Mouse (Mus musculus) forebrain, embryonic 11.5 days (tissue): Measurements from ENCODE around the gene Guca1a. TPM values are rescaled to one million over a fixed set of nuclear protein-coding genes. Genes with fewer than 3 reads are reported as not detected.

Experiments
- ATAC-seq: fragments of 200-750 bp; cut with Nextera tagmentation; replicated peaks from 2 replicates; pipeline ENCODE4 v1.8.0; 2017; ENCODE audit warnings: moderate TSS enrichment; ENCODE audit not compliant: low FRiP score
- DNase-seq: peaks from one replicate; pipeline ENCODE4 v3.0.0-alpha.2; 2017; ENCODE audit warnings: low spot score
- H3K27ac ChIP-seq: fragments of 300-500 bp; sonication (generic); 2 replicates; pipeline ENCODE4 v1.5.1; 2014; ENCODE audit warnings: low read depth, low read length
- H3K27me3 ChIP-seq: fragments of 300-500 bp; sonication (generic); 2 replicates; pipeline ENCODE4 v1.6.1; 2014; ENCODE audit warnings: mild to moderate bottlenecking, low read length, mixed read lengths; ENCODE audit not compliant: control insufficient read depth, insufficient read depth
- H3K36me3 ChIP-seq: fragments of 300-500 bp; sonication (generic); 2 replicates; pipeline ENCODE4 v1.6.1; 2014; ENCODE audit warnings: mild to moderate bottlenecking, low read length, moderate library complexity, mixed read lengths; ENCODE audit not compliant: control insufficient read depth, insufficient read depth
- H3K4me1 ChIP-seq: fragments of 300-500 bp; sonication (generic); replicated peaks from 2 replicates; pipeline ENCODE4 v1.6.1; 2014; ENCODE audit warnings: low read length, mixed read lengths; ENCODE audit not compliant: control insufficient read depth, insufficient read depth
- H3K4me2 ChIP-seq: fragments of 300-500 bp; sonication (generic); 2 replicates; pipeline ENCODE4 v1.6.1; 2014; ENCODE audit warnings: low read depth, mild to moderate bottlenecking, low read length, moderate library complexity, mixed read lengths; ENCODE audit not compliant: severe bottlenecking
- H3K4me3 ChIP-seq: fragments of 300-500 bp; sonication (generic); 2 replicates; pipeline ENCODE4 v1.5.1; 2014; ENCODE audit warnings: low read depth, low read length
- H3K9ac ChIP-seq: fragments of 300-500 bp; sonication (generic); 2 replicates; pipeline ENCODE4 v1.6.1; 2014; ENCODE audit warnings: low read length
- H3K9me3 ChIP-seq: fragments of 300-500 bp; sonication (generic); 2 replicates; pipeline ENCODE4 v1.6.1; 2016; ENCODE audit warnings: low read length, mixed read lengths; ENCODE audit not compliant: control insufficient read depth
- WGBS: fragments of 180-500 bp; shearing (Covaris S2); extraction: QIAGEN DNeasy Blood & Tissue Kit; methylation state at CpG from one replicate; pipeline ENCODE4 v1.1.7; 2014; 5-methylcytosine and 5-hydroxymethylcytosine counted together
- polyA plus RNA-seq: library from polyadenylated mRNA; unstranded; fragments of >200 nt; fragmentation: Nextera tagmentation; extraction: Ambion mirVana; gene quantifications from 2 replicates; pipeline ENCODE4 v1.2.1, GENCODE M21; 2014

Gene Guca1a
- polyA plus RNA-seq, 1 experiment from 2014 or later = 1.3 TPM

DNA sequence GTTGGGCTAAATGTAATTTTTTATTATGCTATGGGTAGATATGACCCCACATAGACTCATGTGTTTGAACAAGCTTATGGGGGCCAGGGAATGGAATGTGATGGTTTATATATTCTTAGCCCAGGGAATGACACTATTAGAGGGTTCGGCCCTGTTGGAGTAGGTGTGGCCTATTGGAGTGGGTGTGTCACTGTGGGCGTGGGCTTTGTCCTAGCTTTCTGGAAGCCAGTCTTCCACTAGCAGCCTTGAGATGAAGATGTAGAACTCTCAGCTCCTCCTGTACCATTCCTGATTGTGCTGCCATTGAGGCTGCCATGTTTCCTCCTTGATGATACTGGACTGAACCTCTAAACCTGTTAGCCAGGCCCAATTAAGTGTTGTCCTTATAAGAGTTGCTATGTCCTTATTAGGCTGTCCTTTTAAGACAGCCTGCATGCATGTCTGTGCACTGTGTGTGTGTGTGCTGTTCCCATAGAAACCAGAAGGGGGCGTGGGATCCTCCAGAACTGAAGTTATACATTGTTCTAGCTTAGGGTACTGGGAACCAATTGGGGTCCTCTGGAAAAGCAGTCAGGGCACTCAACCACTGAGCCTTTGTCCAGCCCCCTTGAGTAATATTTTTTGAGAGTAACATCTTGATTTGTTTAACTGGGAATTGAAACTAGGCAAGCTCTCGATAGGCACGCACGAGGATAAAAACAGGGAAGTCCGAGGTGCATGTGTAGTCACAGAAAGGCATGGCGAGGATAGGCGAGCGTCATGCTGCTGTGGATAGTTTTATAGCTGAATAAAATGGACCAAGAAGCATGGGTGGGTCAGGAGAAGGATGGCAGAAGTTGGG is 7.6 kb upstream of the Guca1a start:
- no peaks in the 10 kb centered on the region for H3K4me1 ChIP-seq
- no peaks in the 10 kb centered on the region for H3K36me3 ChIP-seq
- H3K9me3 ChIP-seq = no peaks in the 10 kb centered on the region
- DNase-seq (no peak), ATAC-seq (no peak)
- no peak overlapping the region for H3K4me2 ChIP-seq
- 64% methylated on average over 10 of the region's 10 CpGs for WGBS
- peaks cover 20% of the 10 kb centered on the region for H3K27me3 ChIP-seq
- H3K4me3 ChIP-seq = no peak overlapping the region
- no peak overlapping the region for H3K27ac ChIP-seq
- no peak overlapping the region for H3K9ac ChIP-seq

DNA sequence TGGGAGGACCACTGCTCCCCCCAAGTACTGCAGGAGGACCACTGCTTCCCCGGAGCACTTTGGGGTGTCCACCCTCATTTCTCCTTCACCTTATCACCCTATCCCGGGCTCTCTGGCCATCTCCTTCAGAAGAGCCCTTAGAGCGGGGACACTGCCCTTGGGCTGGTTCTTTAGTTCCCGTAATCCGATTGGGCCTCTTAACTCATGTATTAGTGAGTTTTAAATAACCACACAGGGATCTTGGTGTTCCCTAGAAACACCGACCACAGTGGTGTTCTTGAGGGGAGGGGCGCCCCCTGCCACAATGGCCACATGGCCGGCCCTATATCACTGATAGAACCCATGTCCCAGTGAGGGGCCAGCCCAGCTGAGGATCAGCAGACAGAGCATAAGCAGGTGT is 1.3 kb downstream of the Guca1a start:
- WGBS = 85% methylated on average over 8 of the region's 8 CpGs
- Histone ChIP-seq H3K4me3 (no peak overlapping the region), H3K27ac (no peak overlapping the region), H3K27me3 (peaks cover 27% of the 10 kb centered on the region), H3K4me2 (no peak overlapping the region), H3K36me3 (no peaks in the 10 kb centered on the region), H3K9ac (no peak overlapping the region), H3K9me3 (no peaks in the 10 kb centered on the region), H3K4me1 (no peaks in the 10 kb centered on the region; the same call in 1 of the 2 replicates)
- DNase-seq = no peak
- no peak for ATAC-seq

DNA sequence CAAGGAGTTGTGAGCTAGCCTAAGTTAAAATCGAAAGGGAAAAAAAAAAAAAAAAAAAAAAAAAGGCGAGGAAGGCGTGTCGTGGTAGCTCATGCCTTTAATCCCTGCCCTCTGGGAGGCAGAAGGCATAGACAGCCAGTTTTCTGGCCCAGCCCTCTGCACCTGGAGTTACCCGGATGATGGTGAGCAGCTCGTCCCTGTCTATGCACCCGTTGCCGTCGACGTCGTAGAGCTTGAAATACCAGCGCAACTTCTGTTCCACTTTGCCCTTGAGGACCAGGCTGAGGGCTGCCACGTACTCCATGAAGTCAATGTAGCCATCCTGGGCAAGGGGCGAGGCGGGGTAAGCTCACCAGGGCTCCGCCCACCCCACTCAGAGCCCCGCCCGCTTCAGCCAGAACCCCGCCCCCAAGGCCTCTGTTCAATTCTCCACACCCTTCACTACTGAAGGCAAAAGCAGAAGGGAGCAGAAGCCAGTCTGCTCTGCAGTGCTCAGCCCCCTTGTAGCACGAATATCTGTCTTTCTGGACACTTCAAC is 4.9 kb downstream of the Guca1a start:
- 5% methylated on average over 20 of the region's 20 CpGs for WGBS
- H3K4me2 ChIP-seq = peak overlapping the region; percentile 34
- ATAC-seq = 0 out of 2 replicates have a peak, but pooled peaks have one; percentile 51
- no peak overlapping the region for H3K9ac ChIP-seq
- H3K9me3 ChIP-seq = no peaks in the 10 kb centered on the region
- no peaks in the 10 kb centered on the region; the same call in 1 of the 2 replicates for H3K4me1 ChIP-seq
- peaks cover 26% of the 10 kb centered on the region for H3K27me3 ChIP-seq
- H3K27ac ChIP-seq = no peak overlapping the region
- peak overlapping the region; percentile 14; the same call in 1 of the 2 replicates for H3K4me3 ChIP-seq
- H3K36me3 ChIP-seq = no peaks in the 10 kb centered on the region
- peak; percentile 68 for DNase-seq

DNA sequence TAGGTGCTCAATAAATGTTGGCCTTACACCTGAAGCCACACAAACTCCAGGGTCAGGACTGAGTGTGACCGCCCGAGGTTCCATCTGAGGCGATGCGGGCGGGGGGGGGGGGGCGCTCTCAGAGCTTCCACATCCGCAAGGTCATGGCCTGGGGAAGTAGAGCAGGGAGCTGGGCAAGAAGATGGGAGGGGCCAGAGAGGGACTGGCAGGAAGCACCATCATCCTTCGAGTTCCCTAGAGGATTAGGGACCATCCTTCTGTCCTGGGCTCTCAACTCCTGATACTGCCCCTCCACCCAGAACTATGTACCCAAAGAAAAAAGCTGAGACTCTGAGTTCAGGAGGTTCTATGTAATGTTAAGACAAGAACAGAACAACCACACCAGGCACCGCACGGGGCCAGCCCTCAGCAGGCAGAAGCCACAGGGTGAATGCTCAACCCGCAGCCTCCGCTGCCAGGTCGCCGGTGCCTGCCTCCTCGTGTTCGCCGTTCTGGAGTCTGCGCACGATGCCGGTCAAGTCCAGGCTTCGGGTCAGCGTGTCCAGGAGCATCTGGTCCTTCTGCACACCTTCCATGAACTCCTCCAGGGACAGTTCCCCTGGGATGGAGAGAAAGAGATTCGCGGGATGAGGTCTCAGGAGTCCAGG is 6.0 kb downstream of the Guca1a start:
- Histone ChIP-seq H3K27me3 (peaks cover 18% of the 10 kb centered on the region), H3K36me3 (no peaks in the 10 kb centered on the region), H3K4me1 (no peaks in the 10 kb centered on the region; the same call in 1 of the 2 replicates), H3K4me2 (0 out of 2 replicates have a peak overlapping the region, but pooled peaks have one; percentile 34), H3K9me3 (no peaks in the 10 kb centered on the region), H3K27ac (no peak overlapping the region), H3K4me3 (no peak overlapping the region), H3K9ac (no peak overlapping the region)
- 26% methylated on average over 23 of the region's 24 CpGs for WGBS
- no peak for ATAC-seq
- DNase-seq = no peak

DNA sequence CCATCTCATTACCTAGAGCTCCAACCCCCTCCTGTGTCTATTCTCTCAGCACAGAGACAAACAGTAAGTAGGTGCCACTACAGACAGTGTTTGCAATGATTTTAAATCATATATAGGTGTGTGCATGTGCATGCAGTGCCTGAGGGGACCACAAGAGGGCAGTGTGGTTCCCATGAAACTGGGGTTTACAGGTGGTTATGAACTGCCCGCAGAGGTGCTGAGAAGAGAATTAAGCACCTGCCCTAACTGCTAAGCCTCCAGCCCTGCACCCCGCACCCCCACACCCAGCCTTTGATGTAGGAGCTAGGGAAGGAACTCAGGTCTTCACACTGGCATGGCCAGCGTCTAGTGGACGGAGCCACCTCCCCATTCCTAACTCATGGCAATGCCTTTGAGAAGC is 13.7 kb downstream of the Guca1a start:
- no peak for ATAC-seq

DNA sequence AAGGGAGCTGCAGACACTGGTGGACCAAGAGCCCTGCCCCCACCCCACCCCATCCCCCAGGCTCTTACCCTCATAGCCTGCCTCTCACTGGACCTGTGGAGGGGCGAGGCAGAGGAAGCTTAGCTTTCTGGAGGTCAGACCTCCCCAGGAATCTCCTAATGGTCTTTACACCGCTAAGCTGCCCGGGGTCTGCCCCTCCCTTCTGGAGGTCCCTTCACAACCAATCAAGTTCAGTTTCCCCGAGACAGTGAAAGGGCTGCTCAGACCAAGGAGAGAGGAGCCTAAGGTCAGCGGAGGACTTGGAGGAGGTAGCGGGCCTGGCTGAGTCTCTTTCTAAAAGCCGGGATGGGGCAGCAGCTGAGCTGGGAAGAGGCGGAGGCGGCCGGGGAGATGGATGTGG is 15.2 kb downstream of the Guca1a start, which contains the start of gene Guca1b:
Gene Guca1b (plus strand): TSS at position 249 of the 400 bp plus-strand sequence.
- 0 out of 2 replicates have a peak, but pooled peaks cover 3% of the 10 kb centered on the region for H3K4me1 ChIP-seq
- WGBS = 25% methylated on average over 10 of the region's 10 CpGs
- no peak within 1 kb of the TSS for H3K4me2 ChIP-seq
- DNase-seq (no peak), ATAC-seq (no peak)
- H3K9me3 ChIP-seq = no peaks in the 10 kb centered on the region; the same call in 1 of the 2 replicates
- no peaks in the 10 kb centered on the region for H3K36me3 ChIP-seq
- H3K4me3 ChIP-seq = no peak within 1 kb of the TSS
- no peak within 1 kb of the TSS for H3K9ac ChIP-seq
- no peak within 1 kb of the TSS for H3K27ac ChIP-seq
- H3K27me3 ChIP-seq = no peaks in the 10 kb centered on the region

More for the DNA sequence above, 13.7 kb downstream of the Guca1a start:
- Histone ChIP-seq H3K9ac (no peak overlapping the region), H3K9me3 (no peaks in the 10 kb centered on the region; the same call in 1 of the 2 replicates), H3K4me3 (no peak overlapping the region), H3K4me2 (no peak overlapping the region), H3K27me3 (no peaks in the 10 kb centered on the region), H3K27ac (no peak overlapping the region), H3K4me1 (0 out of 2 replicates have a peak, but pooled peaks cover 3% of the 10 kb centered on the region), H3K36me3 (no peaks in the 10 kb centered on the region)
- WGBS = 73% methylated on average over 4 of the region's 4 CpGs
- DNase-seq = peak; percentile 65

DNA sequence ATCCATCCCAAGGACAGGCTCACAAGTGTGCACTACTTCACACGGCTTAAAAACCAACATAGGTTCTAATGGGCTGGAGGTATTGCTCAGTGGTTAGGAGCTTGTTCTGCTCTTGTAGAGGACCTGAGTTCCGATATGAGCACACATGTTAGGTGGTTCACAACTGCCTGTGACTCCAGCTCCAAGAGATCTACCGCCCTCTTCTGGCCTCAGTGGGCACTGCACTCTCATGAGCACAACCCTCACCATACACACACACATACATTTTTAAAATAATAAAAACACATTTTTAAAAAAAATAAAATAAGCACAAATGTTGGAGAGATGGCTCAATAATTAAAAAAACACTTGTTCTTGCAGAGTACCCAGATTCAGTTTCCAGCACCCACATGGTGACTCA is 16.3 kb downstream of the Guca1a start:
- H3K4me3 ChIP-seq = no peak overlapping the region
- WGBS = 89% methylated on average over 3 of the region's 3 CpGs
- H3K4me1 ChIP-seq = 0 out of 2 replicates have a peak, but pooled peaks cover 3% of the 10 kb centered on the region
- no peak overlapping the region for H3K4me2 ChIP-seq
- H3K9me3 ChIP-seq = no peaks in the 10 kb centered on the region; the same call in 1 of the 2 replicates
- no peak for ATAC-seq
- no peaks in the 10 kb centered on the region; the same call in 1 of the 2 replicates for H3K36me3 ChIP-seq
- no peak for DNase-seq
- no peak overlapping the region for H3K9ac ChIP-seq
- no peaks in the 10 kb centered on the region for H3K27me3 ChIP-seq
- no peak overlapping the region for H3K27ac ChIP-seq

DNA sequence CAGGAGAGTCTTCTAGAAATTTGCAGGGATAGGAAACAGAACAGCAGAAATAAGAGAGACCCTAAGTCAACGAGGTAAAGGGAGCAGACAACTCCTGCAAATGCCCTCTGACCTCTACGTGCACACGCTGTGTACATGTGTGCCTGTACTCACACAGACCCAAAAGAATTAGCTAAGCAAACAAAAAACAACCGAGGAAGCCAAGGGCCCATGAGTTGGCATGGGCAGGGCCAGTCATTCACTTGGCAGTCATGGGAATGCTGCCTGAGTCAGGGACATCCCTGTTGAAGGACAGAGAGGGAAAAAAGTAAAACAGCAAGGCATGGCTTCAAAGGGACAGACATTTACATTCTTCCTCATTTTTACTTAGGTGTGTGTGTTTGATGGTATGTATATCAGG is 17.1 kb downstream of the Guca1a start:
- H3K4me3 ChIP-seq = no peak overlapping the region
- H3K27ac ChIP-seq = no peak overlapping the region
- 0 out of 2 replicates have a peak, but pooled peaks cover 3% of the 10 kb centered on the region for H3K4me1 ChIP-seq
- H3K4me2 ChIP-seq = no peak overlapping the region
- no peak overlapping the region for H3K9ac ChIP-seq
- ATAC-seq (no peak), DNase-seq (no peak)
- H3K27me3 ChIP-seq = no peaks in the 10 kb centered on the region
- WGBS = 91% methylated on average over 4 of the region's 4 CpGs
- H3K36me3 ChIP-seq = no peaks in the 10 kb centered on the region; the same call in 1 of the 2 replicates
- H3K9me3 ChIP-seq = no peaks in the 10 kb centered on the region; the same call in 1 of the 2 replicates
